ENCODE assay signal across 14 mouse cellular contexts in genomic region chr7:29368004-29368320, GRCm38 (mm10).
DNase-seq lines count a peak whose midpoint lies in the region; ATAC-seq and TF ChIP-seq lines count a peak whose summit lies in the region.
"Had no signal": no experiment of that assay in that cellular context is flagged by ENCODE, and none has a peak within 500 bp of the region (broad histone marks: within the 10 kb centered on the region; RNA-seq: fewer than 3 reads in every experiment).

No protein-coding gene starts in this region.

- WGBS in forebrain, embryonic 12.5 days: 63% methylated on average over 5 of the region's 5 CpGs
- 62% methylated on average over 5 of the region's 5 CpGs for WGBS in forebrain, embryonic 11.5 days
- WGBS in forebrain, embryonic 14.5 days: 47% methylated on average over 5 of the region's 5 CpGs
- 38% methylated on average over 5 of the region's 5 CpGs for WGBS in hindbrain, postnatal 0 days
- WGBS in neural tube, embryonic 13.5 days: 36% methylated on average over 5 of the region's 5 CpGs

- H3K4me2 ChIP-seq in forebrain, embryonic 12.5 days: no peak overlapping the region
- no peak overlapping the region for H3K4me2 ChIP-seq in forebrain, embryonic 11.5 days (ENCODE audit: low read depth, low read length, severe bottlenecking)
- H3K4me2 ChIP-seq in forebrain, embryonic 14.5 days (ENCODE audit: low read length): no peak overlapping the region
- H3K4me2 ChIP-seq in hindbrain, postnatal 0 days (ENCODE audit: low read depth, low read length): no peak overlapping the region
- H3K4me2 ChIP-seq in neural tube, embryonic 13.5 days: peak overlapping the region; percentile 27; the same call in 1 of the 2 replicates
- H3K4me2 ChIP-seq: heart, embryonic 11.5 days; liver, embryonic 11.5 days; stomach, embryonic 15.5 days had no signal

- peaks cover 10% of the 10 kb centered on the region for H3K36me3 ChIP-seq in forebrain, embryonic 12.5 days (replicated peaks)
- no peaks in the 10 kb centered on the region for H3K36me3 ChIP-seq in forebrain, embryonic 11.5 days (ENCODE audit: control insufficient read depth, insufficient read depth, low read length)
- 0 out of 2 replicates have a peak, but pooled peaks cover 7% of the 10 kb centered on the region for H3K36me3 ChIP-seq in forebrain, embryonic 14.5 days (ENCODE audit: control insufficient read depth, insufficient read depth, low read length)
- H3K36me3 ChIP-seq in hindbrain, postnatal 0 days (ENCODE audit: insufficient read depth, low read length): peaks cover 15% of the 10 kb centered on the region; the same call in 1 of the 2 replicates
- H3K36me3 ChIP-seq in neural tube, embryonic 13.5 days: peaks cover 24% of the 10 kb centered on the region

- H3K4me1 ChIP-seq in forebrain, embryonic 12.5 days: peaks cover 15% of the 10 kb centered on the region
- no peaks in the 10 kb centered on the region for H3K4me1 ChIP-seq in forebrain, embryonic 11.5 days (replicated peaks; ENCODE audit: control insufficient read depth, insufficient read depth, low read length)
- peaks cover 5% of the 10 kb centered on the region; the same call in 1 of the 2 replicates for H3K4me1 ChIP-seq in forebrain, embryonic 14.5 days (ENCODE audit: control insufficient read depth, insufficient read depth, low read length)
- H3K4me1 ChIP-seq in hindbrain, postnatal 0 days (ENCODE audit: insufficient read depth, low read length): 0 out of 2 replicates have a peak, but pooled peaks cover 3% of the 10 kb centered on the region
- H3K4me1 ChIP-seq in neural tube, embryonic 13.5 days (replicated peaks): peaks cover 15% of the 10 kb centered on the region
- H3K4me1 ChIP-seq: stomach, embryonic 15.5 days had no signal

- H3K27ac ChIP-seq in forebrain, embryonic 12.5 days: peak overlapping the region; percentile 21; the same call in 1 of the 2 replicates
- no peak overlapping the region for H3K27ac ChIP-seq in forebrain, embryonic 11.5 days (ENCODE audit: low read depth, low read length)
- peak overlapping the region; percentile 85 for H3K27ac ChIP-seq in forebrain, embryonic 14.5 days (ENCODE audit: low read depth, low read length)
- H3K27ac ChIP-seq in hindbrain, postnatal 0 days: peak overlapping the region; percentile 90
- peak overlapping the region; percentile 89 for H3K27ac ChIP-seq in neural tube, embryonic 13.5 days (replicated peaks)
- H3K27ac ChIP-seq: gastrocnemius, adult 2 months; kidney, postnatal 0 days; stomach, embryonic 15.5 days had no signal

- no peak for DNase-seq in forebrain, embryonic 11.5 days (ENCODE audit: low spot score)
- no peak for DNase-seq in forebrain, embryonic 14.5 days (ENCODE audit: low spot score)
- DNase-seq in hindbrain, postnatal 0 days (ENCODE audit: low spot score): no peak
- DNase-seq in adrenal gland, postnatal 36 days: no peak
- DNase-seq in right cerebral cortex, adult 2 months (ENCODE audit: low spot score in 2 of 2): no peak
- DNase-seq: gastrocnemius, adult 2 months had no signal

- H3K27me3 ChIP-seq in forebrain, embryonic 12.5 days: no peaks in the 10 kb centered on the region
- no peaks in the 10 kb centered on the region for H3K27me3 ChIP-seq in forebrain, embryonic 11.5 days (ENCODE audit: control insufficient read depth, insufficient read depth, low read length)
- no peaks in the 10 kb centered on the region for H3K27me3 ChIP-seq in forebrain, embryonic 14.5 days (replicated peaks; ENCODE audit: control insufficient read depth, insufficient read depth, low read length)
- H3K27me3 ChIP-seq in hindbrain, postnatal 0 days (ENCODE audit: insufficient read depth, low read length): no peaks in the 10 kb centered on the region
- H3K27me3 ChIP-seq in neural tube, embryonic 13.5 days: no peaks in the 10 kb centered on the region
- H3K27me3 ChIP-seq: stomach, embryonic 15.5 days had no signal

- H3K4me3 ChIP-seq in forebrain, embryonic 12.5 days (replicated peaks): no peak overlapping the region
- no peak overlapping the region for H3K4me3 ChIP-seq in forebrain, embryonic 11.5 days (ENCODE audit: low read depth, low read length)
- H3K4me3 ChIP-seq in forebrain, embryonic 14.5 days (ENCODE audit: low read depth, low read length): no peak overlapping the region
- no peak overlapping the region for H3K4me3 ChIP-seq in hindbrain, postnatal 0 days (ENCODE audit: low read length)
- H3K4me3 ChIP-seq in neural tube, embryonic 13.5 days: no peak overlapping the region
- H3K4me3 ChIP-seq: gastrocnemius, adult 2 months; stomach, embryonic 15.5 days had no signal

- H3K9ac ChIP-seq in forebrain, embryonic 12.5 days: no peak overlapping the region
- no peak overlapping the region for H3K9ac ChIP-seq in forebrain, embryonic 11.5 days (ENCODE audit: low read length)
- no peak overlapping the region for H3K9ac ChIP-seq in forebrain, embryonic 14.5 days (ENCODE audit: low read length)
- H3K9ac ChIP-seq in hindbrain, postnatal 0 days (replicated peaks; ENCODE audit: low read length): no peak overlapping the region
- H3K9ac ChIP-seq in neural tube, embryonic 13.5 days: peak overlapping the region; percentile 62
- H3K9ac ChIP-seq: stomach, embryonic 15.5 days had no signal

- no peaks in the 10 kb centered on the region for H3K9me3 ChIP-seq in forebrain, embryonic 12.5 days
- H3K9me3 ChIP-seq in forebrain, embryonic 11.5 days (ENCODE audit: control insufficient read depth, low read length): no peaks in the 10 kb centered on the region
- no peaks in the 10 kb centered on the region for H3K9me3 ChIP-seq in forebrain, embryonic 14.5 days (replicated peaks; ENCODE audit: control insufficient read depth, low read length)
- no peaks in the 10 kb centered on the region for H3K9me3 ChIP-seq in hindbrain, postnatal 0 days (ENCODE audit: low read length)
- no peaks in the 10 kb centered on the region for H3K9me3 ChIP-seq in neural tube, embryonic 13.5 days
- H3K9me3 ChIP-seq: stomach, embryonic 15.5 days had no signal

- ATAC-seq in forebrain, embryonic 12.5 days (ENCODE audit: low FRiP score): no peak
- no peak for ATAC-seq in forebrain, embryonic 11.5 days (replicated peaks; ENCODE audit: low FRiP score)
- ATAC-seq in forebrain, embryonic 14.5 days: no peak
- no peak for ATAC-seq in hindbrain, postnatal 0 days
- ATAC-seq in neural tube, embryonic 13.5 days (ENCODE audit: low read depth): no peak
- ATAC-seq in granulocyte monocyte progenitor cell, adult 5-6 weeks (replicated peaks; ENCODE audit: poor library complexity, severe bottlenecking): no peak
- ATAC-seq: lung, postnatal 0 days had no signal

- peak; percentile 8; the same call in 1 of the 2 replicates for TF ChIP-seq CTCF in hindbrain, postnatal 0 days (IDR thresholded peaks at IDR 0.05; ENCODE audit: low read depth)
